Mouse (Mus musculus) brain, embryonic 14.5 days (tissue): Measurements from ENCODE around the gene 1700015G11Rik. TPM values are rescaled to one million over a fixed set of nuclear protein-coding genes. Genes with fewer than 3 reads are reported as not detected.

Source experiments
- DNase-seq: peaks from one replicate; pipeline ENCODE4 v3.0.0-alpha.2; 2011; ENCODE audit warnings: low read depth
- CTCF ChIP-seq: fragments of 200-500 bp; IDR thresholded peaks from 2 replicates; pipeline ENCODE4 v1.5.1; 2012; ENCODE audit warnings: inconsistent platforms, mild to moderate bottlenecking, moderate library complexity, borderline replicate concordance; ENCODE audit not compliant: insufficient read depth, insufficient read length; ENCODE audit errors: extremely low read depth
- POLR2A ChIP-seq: fragments of 200-500 bp; IDR thresholded peaks from 2 replicates; pipeline ENCODE4 v1.6.1; 2012; ENCODE audit warnings: mild to moderate bottlenecking, inconsistent platforms, borderline replicate concordance; ENCODE audit not compliant: poor library complexity, insufficient read depth, insufficient read length, severe bottlenecking; ENCODE audit errors: extremely low read depth
- polyA plus RNA-seq: library from polyadenylated mRNA; depleted of rRNA; stranded (reverse); fragments of >200 nt; gene quantifications from 2 replicates; pipeline ENCODE4 v1.2.3, GENCODE M21; 2012; rRNA removed

The 1700015G11Rik gene
- not detected in 2 replicates for polyA plus RNA-seq

GRCm38 (mm10) chr7:52015628-52016027 lies at the start of gene 1700015G11Rik:
Gene 1700015G11Rik, minus strand, starts transcription at chr7:52015728.
- no peak for DNase-seq
- no peak for TF ChIP-seq CTCF
- TF ChIP-seq POLR2A = no peak

- peak; percentile 84 for DNase-seq
- no peak for TF ChIP-seq CTCF
- no peak for TF ChIP-seq POLR2A
These were observed 41.4 kb upstream of the 1700015G11Rik start for GRCm38 (mm10) chr7:52056954-52057353.

DNA sequence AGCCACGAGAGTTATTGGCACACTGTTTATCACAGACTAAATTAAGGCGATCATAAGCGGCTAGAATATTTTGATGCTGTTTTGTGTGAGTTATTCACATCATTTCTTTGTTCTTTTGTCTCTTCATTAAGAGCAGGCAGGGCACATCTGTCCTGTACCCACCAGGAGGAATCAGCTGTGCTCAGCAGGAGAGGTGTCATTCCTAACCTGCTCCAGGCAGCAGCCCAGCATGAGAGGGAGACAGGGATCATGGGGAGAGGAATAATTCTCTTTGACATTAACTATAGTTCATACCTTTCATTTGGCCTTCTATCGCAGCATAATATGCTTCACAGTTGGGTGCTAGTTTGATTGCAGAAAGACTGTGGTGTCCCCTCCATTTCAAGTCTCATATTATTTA lies 40.7 kb upstream of the 1700015G11Rik start:
- DNase-seq = peak; percentile 70
- no peak for TF ChIP-seq POLR2A
- no peak for TF ChIP-seq CTCF

- no peak for TF ChIP-seq CTCF
- DNase-seq = peak; percentile 79
These were observed 40.3 kb upstream of the 1700015G11Rik start for GRCm38 (mm10) chr7:52055831-52056230.

DNA sequence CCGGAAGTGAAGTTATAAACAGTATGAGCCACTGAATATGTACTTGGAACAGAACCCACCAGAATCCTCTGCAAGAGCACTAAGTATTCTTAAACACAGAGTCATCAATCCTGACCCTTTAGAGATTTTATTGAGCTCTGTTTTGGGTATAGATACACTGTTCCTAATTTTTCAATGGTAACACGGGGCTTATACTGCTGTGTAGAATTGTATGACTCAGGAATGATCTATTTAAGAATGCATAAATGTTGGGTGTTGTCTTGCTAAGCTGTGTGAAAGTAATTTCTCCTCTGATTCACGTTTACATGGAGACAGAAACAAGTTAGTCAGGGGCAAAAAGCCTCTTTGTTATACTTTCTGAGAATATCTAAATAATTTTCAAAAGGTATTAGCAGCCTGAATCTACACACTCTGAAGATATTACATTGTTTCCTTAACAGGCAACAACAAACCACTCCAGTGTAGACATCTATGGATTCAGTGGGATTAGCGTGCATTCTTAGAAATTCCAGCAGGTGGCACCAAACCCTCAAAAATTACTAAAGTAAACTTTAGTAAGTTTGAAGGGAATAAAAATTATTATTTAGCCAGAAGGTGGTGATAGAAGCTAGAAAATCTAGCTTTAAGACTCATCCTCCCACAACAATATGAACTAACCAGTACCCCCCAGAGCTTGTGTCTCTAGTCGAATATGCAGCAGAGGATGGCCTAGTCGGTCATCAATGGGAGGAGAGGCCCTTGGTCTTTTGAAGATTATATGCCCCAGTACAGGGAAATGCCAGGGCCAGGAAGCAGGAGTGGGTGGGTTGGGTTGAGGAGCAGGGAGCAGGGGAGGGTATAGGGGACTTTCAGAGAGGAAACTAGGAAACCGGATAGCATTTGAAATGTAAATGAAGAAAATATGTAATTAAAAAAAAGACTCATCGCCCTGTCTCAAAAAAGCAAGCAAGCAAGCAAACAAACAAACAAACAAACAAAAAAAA lies 22.4 kb upstream of the 1700015G11Rik start:
- DNase-seq = peak; percentile 86
- TF ChIP-seq CTCF (peak; percentile 45; the same call in 1 of the 2 replicates), POLR2A (no peak)

GRCm38 (mm10) chr7:52024050-52024626 lies 8.6 kb upstream of the 1700015G11Rik start:
- DNase-seq = peak; percentile 17
- TF ChIP-seq POLR2A (no peak), CTCF (no peak)

DNA sequence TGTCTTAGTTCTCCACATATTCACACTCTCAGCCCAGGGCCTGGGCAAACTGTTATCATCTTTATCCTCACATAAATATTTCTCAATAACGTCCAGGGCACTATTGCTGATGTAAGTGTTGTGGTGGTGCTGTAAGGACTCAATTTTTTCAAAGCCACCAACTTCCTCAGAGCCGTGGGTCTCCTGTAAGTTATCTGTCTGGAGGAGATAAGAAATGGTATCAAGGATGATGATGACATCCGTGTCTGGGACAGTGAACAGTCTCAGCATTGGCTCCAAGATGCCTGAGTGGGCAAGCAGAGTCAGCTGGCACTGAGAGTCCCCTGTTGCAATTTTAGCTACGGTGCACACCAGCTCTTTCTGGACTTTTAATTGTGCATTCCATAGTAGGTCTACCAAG lies 6.5 kb upstream of the 1700015G11Rik start:
- TF ChIP-seq CTCF (no peak), POLR2A (no peak)
- DNase-seq = no peak

- no peak for DNase-seq
These were observed 348 bp downstream of the 1700015G11Rik start for GRCm38 (mm10) chr7:52015180-52015579.

DNA sequence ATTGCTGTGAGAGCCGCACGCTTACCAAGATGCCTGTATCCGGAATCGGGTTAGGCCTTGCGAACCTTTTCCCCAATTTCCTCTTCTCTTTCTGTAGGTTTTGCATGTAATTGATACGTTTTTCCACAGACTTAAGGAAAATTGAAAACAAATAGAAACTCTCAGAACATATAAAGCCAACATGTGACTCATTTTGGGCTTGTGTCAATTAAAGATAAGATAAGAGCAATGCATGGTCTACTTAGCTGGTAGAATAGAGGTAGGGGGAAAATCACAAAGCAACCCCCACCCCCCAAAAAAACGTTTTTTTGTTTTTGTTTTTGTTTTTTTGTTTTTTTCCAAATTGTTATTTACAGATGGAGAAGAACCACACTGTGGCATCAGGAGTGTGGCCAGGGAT lies 2.1 kb downstream of the 1700015G11Rik start:
- TF ChIP-seq POLR2A (no peak), CTCF (no peak)
- no peak for DNase-seq

More at GRCm38 (mm10) chr7:52015180-52015579, 348 bp downstream of the 1700015G11Rik start:
- TF ChIP-seq CTCF (no peak), POLR2A (no peak)

- TF ChIP-seq CTCF (no peak), POLR2A (no peak)
- no peak for DNase-seq
These were observed 8.4 kb downstream of the 1700015G11Rik start for GRCm38 (mm10) chr7:52007138-52007537.

GRCm38 (mm10) chr7:52006296-52006630 lies 9.3 kb downstream of the 1700015G11Rik start:
- TF ChIP-seq POLR2A = no peak
- TF ChIP-seq CTCF = no peak
- DNase-seq = no peak

- peak; percentile 34; the same call in 1 of the 2 replicates for TF ChIP-seq POLR2A
- TF ChIP-seq CTCF = no peak
- DNase-seq = peak; percentile 99
These were observed 9.8 kb downstream of the 1700015G11Rik start, which contains the start of gene Svip for GRCm38 (mm10) chr7:52005511-52006295. Gene Svip, minus strand, starts transcription at chr7:52006018.
